Comparison of ENCODE assay signal across 8 mouse cellular contexts in the genomic region with DNA sequence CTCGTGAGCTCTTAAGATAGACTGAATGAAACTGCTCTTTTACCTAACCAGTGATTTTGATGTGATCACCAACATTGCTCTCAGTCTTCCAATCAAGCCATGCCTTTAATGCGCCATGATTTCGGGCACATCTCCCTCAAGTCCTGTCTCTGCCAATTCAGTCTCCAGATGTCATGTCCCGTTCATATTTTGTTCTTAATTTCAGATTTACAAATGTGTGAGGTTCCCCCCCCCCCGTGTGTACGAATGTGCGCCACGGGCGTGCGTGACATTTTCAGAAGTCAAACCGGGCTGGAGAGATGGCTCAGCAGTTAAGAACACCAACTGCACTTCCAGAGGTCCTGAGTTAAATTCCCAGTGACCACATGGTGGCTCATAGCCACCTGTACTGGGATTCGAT. TPM values are rescaled to one million over a fixed set of nuclear protein-coding genes. Genes with fewer than 3 reads are reported as not detected.
DNase-seq lines count a peak whose midpoint lies in the region; ATAC-seq and TF ChIP-seq lines count a peak whose summit lies in the region.

No protein-coding gene starts in this region.

- peak; percentile 11; the same call in 1 of the 2 replicates for ATAC-seq in forebrain, embryonic 15.5 days (replicated peaks)
- no peak for ATAC-seq in liver, embryonic 16.5 days (ENCODE audit: low read depth)

- H3K27me3 ChIP-seq in C2C12 (ENCODE audit: control insufficient read depth, insufficient read depth, insufficient read length), result no peaks in the 10 kb centered on the region
- no peaks in the 10 kb centered on the region for H3K27me3 ChIP-seq in forebrain, embryonic 15.5 days
- H3K27me3 ChIP-seq in liver, embryonic 16.5 days (ENCODE audit: control insufficient read depth, insufficient read depth, low read depth, low read length), result no peaks in the 10 kb centered on the region

- H3K9me3 ChIP-seq in forebrain, embryonic 15.5 days, result no peaks in the 10 kb centered on the region
- 0 out of 2 replicates have a peak, but pooled peaks cover 4% of the 10 kb centered on the region for H3K9me3 ChIP-seq in liver, embryonic 16.5 days (replicated peaks; ENCODE audit: control insufficient read depth, low read length)

- 1% methylated on average over 12 of the region's 12 CpGs for WGBS in forebrain, embryonic 15.5 days
- 1% methylated on average over 12 of the region's 12 CpGs for WGBS in liver, embryonic 16.5 days (ENCODE audit: insufficient replicate concordance)

- DNase-seq in gastrocnemius, adult 2 months, result no peak
- DNase-seq in gastrocnemius, postnatal 25 days, result no peak
- no peak for DNase-seq in adrenal gland, adult 8-10 months
- no peak for DNase-seq in layer of hippocampus, postnatal 10 days (ENCODE audit: low spot score in 2 of 2)
- DNase-seq in gastrocnemius, adult 8-10 months (ENCODE audit: low spot score in 2 of 2), result no peak

- H3K9ac ChIP-seq in forebrain, embryonic 15.5 days (replicated peaks), result peak overlapping the region; percentile 54
- peak overlapping the region; percentile 72 for H3K9ac ChIP-seq in liver, embryonic 16.5 days (ENCODE audit: low read depth, low read length)

- no peak for TF ChIP-seq CTCF in gastrocnemius, adult 2 months (IDR thresholded peaks at IDR 0.05)
- no peak for TF ChIP-seq CTCF in C2C12 (IDR thresholded peaks at IDR 0.05; ENCODE audit: control insufficient read depth, insufficient read depth, insufficient read length)

- peak overlapping the region; percentile 95 for H3K27ac ChIP-seq in gastrocnemius, adult 2 months
- H3K27ac ChIP-seq in forebrain, embryonic 15.5 days (replicated peaks), result peak overlapping the region; percentile 99
- peak overlapping the region; percentile 97 for H3K27ac ChIP-seq in liver, embryonic 16.5 days (ENCODE audit: low read length)

- H3K4me1 ChIP-seq in forebrain, embryonic 15.5 days, result peaks cover 27% of the 10 kb centered on the region
- peaks cover 50% of the 10 kb centered on the region for H3K4me1 ChIP-seq in liver, embryonic 16.5 days (ENCODE audit: control insufficient read depth, low read depth, low read length)

- peaks cover 39% of the 10 kb centered on the region for H3K36me3 ChIP-seq in C2C12 (ENCODE audit: control insufficient read depth, insufficient read depth)
- peaks cover 30% of the 10 kb centered on the region for H3K36me3 ChIP-seq in forebrain, embryonic 15.5 days
- H3K36me3 ChIP-seq in liver, embryonic 16.5 days (ENCODE audit: control insufficient read depth, insufficient read depth), result peaks cover 36% of the 10 kb centered on the region

- H3K79me2 ChIP-seq in C2C12 (ENCODE audit: control insufficient read depth, insufficient read depth), result peaks cover 45% of the 10 kb centered on the region

- H3K4me3 ChIP-seq in gastrocnemius, adult 2 months, result peak overlapping the region; percentile 85
- peak overlapping the region; percentile 19 for H3K4me3 ChIP-seq in C2C12 (ENCODE audit: insufficient read depth, poor library complexity, severe bottlenecking)
- H3K4me3 ChIP-seq in forebrain, embryonic 15.5 days, result peak overlapping the region; percentile 91
- H3K4me3 ChIP-seq in liver, embryonic 16.5 days (ENCODE audit: low read depth, low read length), result peak overlapping the region; percentile 88

- intact Hi-C loops in gastrocnemius, adult 2 months (cut with DNase I), result loop anchor here (5.0 to 10.0 kb wide), 3 partner anchors 251 to 621 kb away; a partner anchor contains a TSS

- H3K79me3 ChIP-seq in C2C12 (ENCODE audit: low read depth), result peaks cover 41% of the 10 kb centered on the region

- peak overlapping the region; percentile 42 for H3ac ChIP-seq in C2C12 (ENCODE audit: control insufficient read depth, insufficient read length, low read depth)

- peak overlapping the region; percentile 52 for H3K4me2 ChIP-seq in forebrain, embryonic 15.5 days (replicated peaks)
- H3K4me2 ChIP-seq in liver, embryonic 16.5 days (ENCODE audit: low read depth, low read length), result peak overlapping the region; percentile 83

TF ChIP-seq in C2C12, 6 proteins besides CTCF, POLR2A, EP300 and RAD21:
- TF ChIP-seq CEBPB (IDR thresholded peaks at IDR 0.05; ENCODE audit: low read depth) (no peak), MYOG (IDR thresholded peaks at IDR 0.05; ENCODE audit: control insufficient read depth, extremely low read depth, insufficient read length) (no peak), MYOD1 (IDR thresholded peaks at IDR 0.05; ENCODE audit: control insufficient read depth, insufficient read length, low read depth) (no peak), FOSL1 (IDR thresholded peaks at IDR 0.05; ENCODE audit: insufficient read depth, low read length, poor library complexity, severe bottlenecking) (no peak), MAX (IDR thresholded peaks at IDR 0.05) (no peak), USF1 (IDR thresholded peaks at IDR 0.05; ENCODE audit: low read depth) (no peak)

RNA-seq across cellular contexts. Expression of a gene that starts 7.4 kb away (rescaled TPM):
- total RNA-seq in gastrocnemius, adult 2 months (2021), result 10 to 100 TPM; 46.1 to 46.4 TPM
- total RNA-seq in gastrocnemius, postnatal 25 days (2021), result 10 to 100 TPM; 34.6 to 37.7 TPM
- polyA plus RNA-seq in C2C12 (2012; fragmentation: generic; extraction: Trizol), result 7.9 TPM
- 40.1 and 44.5 TPM in 2 replicates for polyA plus RNA-seq in forebrain, embryonic 15.5 days (2015; fragmentation: Nextera tagmentation; extraction: Ambion mirVana)
- 11.3 and 12.7 TPM in 2 replicates for polyA plus RNA-seq in liver, embryonic 16.5 days (2015; fragmentation: Nextera tagmentation; extraction: Ambion mirVana)
- 10 to 100 TPM; 32.7 to 65.7 (median 48.7) TPM for total RNA-seq in adrenal gland, adult 8-10 months (2022)
- total RNA-seq in layer of hippocampus, postnatal 10 days (2021), result 100 to 1,000 TPM; 362 to 374 TPM
- 10 to 100 TPM; 54.5 to 72.8 (median 61.1) TPM for total RNA-seq in gastrocnemius, adult 8-10 months (2022)

RNA-seq across cellular contexts. Expression of a gene that starts 7.9 kb away (rescaled TPM):
- total RNA-seq in gastrocnemius, adult 2 months (2021), result 10 to 100 TPM; 38.6 to 51.4 TPM
- total RNA-seq in gastrocnemius, postnatal 25 days (2021), result 10 to 100 TPM; 48.4 to 80.1 TPM
- 1,181 TPM for polyA plus RNA-seq in C2C12 (2012; fragmentation: generic; extraction: Trizol)
- polyA plus RNA-seq in forebrain, embryonic 15.5 days (2015; fragmentation: Nextera tagmentation; extraction: Ambion mirVana), result 641 and 670 TPM in 2 replicates
- polyA plus RNA-seq in liver, embryonic 16.5 days (2015; fragmentation: Nextera tagmentation; extraction: Ambion mirVana), result 481 and 545 TPM in 2 replicates
- 100 to 1,000 TPM; 541 to 649 (median 631) TPM for total RNA-seq in adrenal gland, adult 8-10 months (2022)
- 100 to 1,000 TPM; 535 to 605 TPM for total RNA-seq in layer of hippocampus, postnatal 10 days (2021)
- 10 to 100 TPM; 23.1 to 56.7 (median 39.7) TPM for total RNA-seq in gastrocnemius, adult 8-10 months (2022)

RNA-seq across cellular contexts. Expression of a gene that starts 49.2 kb away (rescaled TPM):
- total RNA-seq in gastrocnemius, adult 2 months (2021), result 10 to 100 TPM; 13.0 to 16.1 TPM
- 10 to 100 TPM; 13.8 to 14.6 TPM for total RNA-seq in gastrocnemius, postnatal 25 days (2021)
- 30.2 TPM for polyA plus RNA-seq in C2C12 (2012; fragmentation: generic; extraction: Trizol)
- 41.1 and 45.0 TPM in 2 replicates for polyA plus RNA-seq in forebrain, embryonic 15.5 days (2015; fragmentation: Nextera tagmentation; extraction: Ambion mirVana)
- polyA plus RNA-seq in liver, embryonic 16.5 days (2015; fragmentation: Nextera tagmentation; extraction: Ambion mirVana), result 11.3 and 12.2 TPM in 2 replicates
- 10 to 100 TPM; 16.2 to 31.8 (median 26.8) TPM for total RNA-seq in adrenal gland, adult 8-10 months (2022)
- 10 to 100 TPM; 28.2 to 35.0 TPM for total RNA-seq in layer of hippocampus, postnatal 10 days (2021)
- total RNA-seq in gastrocnemius, adult 8-10 months (2022), result 10 to 100 TPM; 11.5 to 13.6 (median 12.8) TPM

Comparison
In these comparisons a context has a peak if more than half of its experiments do, and no peak if none do; other contexts are left out.
1. H3K4me3 ChIP-seq: peak in every context shown above with its lines; median percentile 91 in forebrain, embryonic 15.5 days; 88 in liver, embryonic 16.5 days; 85 in gastrocnemius, adult 2 months; 19 in C2C12.
2. RNA of a gene that starts 7.4 kb away (total RNA-seq): 362 to 374 TPM in layer of hippocampus, postnatal 10 days; 54.5 to 72.8 TPM in gastrocnemius, adult 8-10 months, 32.7 to 65.7 TPM in adrenal gland, adult 8-10 months, 46.1 to 46.4 TPM in gastrocnemius, adult 2 months and 34.6 to 37.7 TPM in gastrocnemius, postnatal 25 days; every median in the first group is over 4 times any median in the second.
3. RNA of a gene that starts 7.9 kb away (total RNA-seq): 541 to 649 TPM in adrenal gland, adult 8-10 months and 535 to 605 TPM in layer of hippocampus, postnatal 10 days; 48.4 to 80.1 TPM in gastrocnemius, postnatal 25 days, 38.6 to 51.4 TPM in gastrocnemius, adult 2 months and 23.1 to 56.7 TPM in gastrocnemius, adult 8-10 months; every median in the first group is over 4 times any median in the second.
4. Peak in every context shown above with its lines, with median percentiles within 50 percentile points of each other: H3K27ac ChIP-seq.